12 mouse cellular contexts compared by ENCODE assay signal in genomic region chr4:105271166-105271565, GRCm38 (mm10).
DNase-seq lines count a peak whose midpoint lies in the region; ATAC-seq lines count a peak whose summit lies in the region.
"Had no signal": no experiment of that assay in that cellular context is flagged by ENCODE, and none has a peak within 500 bp of the region (broad histone marks: within the 10 kb centered on the region; RNA-seq: fewer than 3 reads in every experiment).

No protein-coding gene starts in this region.

- ATAC-seq in erythroblast, adult 5-6 weeks (replicated peaks; ENCODE audit: low FRiP score, poor library complexity, severe bottlenecking): no peak
- ATAC-seq: midbrain, embryonic 15.5 days had no signal

- DNase-seq in adrenal gland, postnatal 25 days: peak; percentile 27
- DNase-seq in adrenal gland, postnatal 4 days (ENCODE audit: low spot score in 2 of 2): no peak
- peak; percentile 17 for DNase-seq in ovary, postnatal 36 days (ENCODE audit: low spot score)
- no peak for DNase-seq in ovary, postnatal 14 days (ENCODE audit: low spot score)
- DNase-seq in heart, adult 8-10 months (ENCODE audit: low spot score): peak; percentile 43
- no peak for DNase-seq in retina, embryonic 14.5 days (ENCODE audit: low spot score)
- no peak for DNase-seq in frontal cortex, postnatal 10 days (ENCODE audit: low spot score in 2 of 2)
- DNase-seq: cerebellum, adult 8-10 months; spleen, adult 18-20 months; thymus, postnatal 25 days had no signal

Comparison
In these comparisons a context has a peak if more than half of its experiments do, and no peak if none do; other contexts are left out.
1. DNase-seq: peak in adrenal gland, postnatal 25 days (single experiment), ovary, postnatal 36 days (single experiment) and heart, adult 8-10 months (single experiment); none in adrenal gland, postnatal 4 days (0 of 2), ovary, postnatal 14 days (single experiment), retina, embryonic 14.5 days (single experiment) and frontal cortex, postnatal 10 days (0 of 2).